Mouse (Mus musculus): ENCODE results near the gene Fignl1. TPM values are rescaled to one million over a fixed set of nuclear protein-coding genes. Genes with fewer than 3 reads are reported as not detected.

Fignl1 gene
- polyA plus RNA-seq, 1 experiment from 2014 or later = 99.1 TPM

GRCm38 (mm10) chr11:11848467-11848866 lies 39.7 kb upstream of the Fignl1 start:
- ATAC-seq (ENCODE audit: low FRiP score) = no peak
- Histone ChIP-seq H3K9me3 (ENCODE audit: control insufficient read depth, low read length) (no peaks in the 10 kb centered on the region), H3K27me3 (ENCODE audit: control insufficient read depth, insufficient read depth, low read length) (no peaks in the 10 kb centered on the region), H3K4me3 (ENCODE audit: low read depth, low read length) (no peak overlapping the region), H3K4me1 (ENCODE audit: control insufficient read depth, insufficient read depth, low read length) (peaks cover 11% of the 10 kb centered on the region), H3K27ac (ENCODE audit: low read depth, low read length) (no peak overlapping the region), H3K36me3 (ENCODE audit: control insufficient read depth, insufficient read depth, low read length) (no peaks in the 10 kb centered on the region), H3K4me2 (no peak overlapping the region), H3K9ac (ENCODE audit: low read length) (no peak overlapping the region)
- WGBS = 92% methylated on average over 4 of the region's 4 CpGs
- DNase-seq (ENCODE audit: low spot score, missing footprints) = no peak

DNA sequence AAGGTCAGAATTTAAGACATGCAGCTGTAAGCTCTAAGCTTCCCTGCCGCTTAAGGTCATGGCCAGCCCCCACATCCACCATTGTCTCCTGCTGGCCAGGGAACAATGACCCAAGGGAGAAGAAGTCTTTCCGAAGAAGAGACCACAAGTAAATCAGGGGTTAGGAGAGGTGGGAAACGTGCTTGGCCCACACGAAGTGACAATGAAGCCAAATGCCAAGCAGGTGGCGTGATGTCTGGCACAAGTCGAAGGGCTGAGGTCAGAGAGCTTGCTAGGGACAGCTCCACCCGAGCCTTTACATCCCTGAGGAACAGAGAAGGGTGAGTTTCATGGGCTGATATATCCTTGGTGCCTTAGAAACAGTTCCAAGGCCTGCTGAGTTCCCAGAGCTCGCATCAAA lies 36.3 kb upstream of the Fignl1 start:
- H3K9me3 ChIP-seq (ENCODE audit: control insufficient read depth, low read length) = no peaks in the 10 kb centered on the region
- H3K27me3 ChIP-seq (ENCODE audit: control insufficient read depth, insufficient read depth, low read length) = no peaks in the 10 kb centered on the region
- peaks cover 9% of the 10 kb centered on the region for H3K4me1 ChIP-seq (ENCODE audit: control insufficient read depth, insufficient read depth, low read length)
- H3K4me2 ChIP-seq = no peak overlapping the region
- 52% methylated on average over 8 of the region's 8 CpGs for WGBS
- H3K27ac ChIP-seq (ENCODE audit: low read depth, low read length) = no peak overlapping the region
- H3K36me3 ChIP-seq (ENCODE audit: control insufficient read depth, insufficient read depth, low read length) = no peaks in the 10 kb centered on the region
- H3K4me3 ChIP-seq (ENCODE audit: low read depth, low read length) = no peak overlapping the region
- peak; percentile 81 for DNase-seq (ENCODE audit: low spot score, missing footprints)
- no peak overlapping the region for H3K9ac ChIP-seq (ENCODE audit: low read length)
- ATAC-seq (ENCODE audit: low FRiP score) = no peak

- no peak overlapping the region for H3K4me3 ChIP-seq (ENCODE audit: low read depth, low read length)
- no peaks in the 10 kb centered on the region for H3K36me3 ChIP-seq (ENCODE audit: control insufficient read depth, insufficient read depth, low read length)
- H3K27ac ChIP-seq (ENCODE audit: low read depth, low read length) = no peak overlapping the region
- 0 out of 2 replicates have a peak overlapping the region, but pooled peaks have one; percentile 6 for H3K9ac ChIP-seq (ENCODE audit: low read length)
- DNase-seq (ENCODE audit: low spot score, missing footprints) (peak; percentile 85), ATAC-seq (ENCODE audit: low FRiP score) (peak; percentile 60)
- H3K4me1 ChIP-seq (ENCODE audit: control insufficient read depth, insufficient read depth, low read length) = peaks cover 9% of the 10 kb centered on the region
- H3K27me3 ChIP-seq (ENCODE audit: control insufficient read depth, insufficient read depth, low read length) = no peaks in the 10 kb centered on the region
- H3K9me3 ChIP-seq (ENCODE audit: control insufficient read depth, low read length) = no peaks in the 10 kb centered on the region
- WGBS = 50% methylated on average over 13 of the region's 13 CpGs
- H3K4me2 ChIP-seq = no peak overlapping the region
Observed at GRCm38 (mm10) chr11:11844367-11844971, 35.7 kb upstream of the Fignl1 start.

GRCm38 (mm10) chr11:11841590-11841989 lies 32.8 kb upstream of the Fignl1 start:
- Histone ChIP-seq H3K4me3 (ENCODE audit: low read depth, low read length) (no peak overlapping the region), H3K27me3 (ENCODE audit: control insufficient read depth, insufficient read depth, low read length) (no peaks in the 10 kb centered on the region), H3K9ac (ENCODE audit: low read length) (no peak overlapping the region), H3K4me2 (no peak overlapping the region), H3K9me3 (ENCODE audit: control insufficient read depth, low read length) (no peaks in the 10 kb centered on the region), H3K4me1 (ENCODE audit: control insufficient read depth, insufficient read depth, low read length) (peaks cover 9% of the 10 kb centered on the region), H3K36me3 (ENCODE audit: control insufficient read depth, insufficient read depth, low read length) (no peaks in the 10 kb centered on the region), H3K27ac (ENCODE audit: low read depth, low read length) (no peak overlapping the region)
- DNase-seq (ENCODE audit: low spot score, missing footprints) (no peak), ATAC-seq (ENCODE audit: low FRiP score) (no peak)
- WGBS = 84% methylated on average over 4 of the region's 4 CpGs

GRCm38 (mm10) chr11:11840746-11841145 lies 32.0 kb upstream of the Fignl1 start:
- Histone ChIP-seq H3K36me3 (ENCODE audit: control insufficient read depth, insufficient read depth, low read length) (no peaks in the 10 kb centered on the region), H3K4me2 (no peak overlapping the region), H3K4me3 (ENCODE audit: low read depth, low read length) (no peak overlapping the region), H3K27me3 (ENCODE audit: control insufficient read depth, insufficient read depth, low read length) (no peaks in the 10 kb centered on the region), H3K27ac (ENCODE audit: low read depth, low read length) (no peak overlapping the region), H3K9ac (ENCODE audit: low read length) (no peak overlapping the region), H3K9me3 (ENCODE audit: control insufficient read depth, low read length) (no peaks in the 10 kb centered on the region), H3K4me1 (ENCODE audit: control insufficient read depth, insufficient read depth, low read length) (peaks cover 14% of the 10 kb centered on the region)
- WGBS = 66% methylated on average over 2 of the region's 2 CpGs
- DNase-seq (ENCODE audit: low spot score, missing footprints) = no peak
- no peak for ATAC-seq (ENCODE audit: low FRiP score)

- Histone ChIP-seq H3K4me3 (ENCODE audit: low read depth, low read length) (no peak overlapping the region), H3K4me1 (ENCODE audit: control insufficient read depth, insufficient read depth, low read length) (peaks cover 11% of the 10 kb centered on the region), H3K4me2 (no peak overlapping the region), H3K9me3 (ENCODE audit: control insufficient read depth, low read length) (no peaks in the 10 kb centered on the region), H3K9ac (ENCODE audit: low read length) (no peak overlapping the region), H3K27me3 (ENCODE audit: control insufficient read depth, insufficient read depth, low read length) (no peaks in the 10 kb centered on the region), H3K27ac (ENCODE audit: low read depth, low read length) (no peak overlapping the region), H3K36me3 (ENCODE audit: control insufficient read depth, insufficient read depth, low read length) (no peaks in the 10 kb centered on the region)
- DNase-seq (ENCODE audit: low spot score, missing footprints) (no peak), ATAC-seq (ENCODE audit: low FRiP score) (no peak)
- 86% methylated on average over 7 of the region's 7 CpGs for WGBS
Observed at GRCm38 (mm10) chr11:11839874-11840273, 31.1 kb upstream of the Fignl1 start.

- H3K9ac ChIP-seq (ENCODE audit: low read length) = no peak overlapping the region; the same call in 1 of the 2 replicates
- ATAC-seq (ENCODE audit: low FRiP score) (no peak), DNase-seq (ENCODE audit: low spot score, missing footprints) (no peak)
- no peak overlapping the region for H3K4me3 ChIP-seq (ENCODE audit: low read depth, low read length)
- no peak overlapping the region for H3K4me2 ChIP-seq
- peaks cover 14% of the 10 kb centered on the region for H3K4me1 ChIP-seq (ENCODE audit: control insufficient read depth, insufficient read depth, low read length)
- H3K9me3 ChIP-seq (ENCODE audit: control insufficient read depth, low read length) = no peaks in the 10 kb centered on the region
- WGBS = 89% methylated on average over 5 of the region's 5 CpGs
- H3K36me3 ChIP-seq (ENCODE audit: control insufficient read depth, insufficient read depth, low read length) = no peaks in the 10 kb centered on the region
- no peaks in the 10 kb centered on the region for H3K27me3 ChIP-seq (ENCODE audit: control insufficient read depth, insufficient read depth, low read length)
- no peak overlapping the region for H3K27ac ChIP-seq (ENCODE audit: low read depth, low read length)
Observed at GRCm38 (mm10) chr11:11837384-11837783, 28.6 kb upstream of the Fignl1 start.

- peaks cover 20% of the 10 kb centered on the region for H3K4me1 ChIP-seq (ENCODE audit: control insufficient read depth, insufficient read depth, low read length)
- 61% methylated on average over 18 of the region's 18 CpGs for WGBS
- no peaks in the 10 kb centered on the region for H3K36me3 ChIP-seq (ENCODE audit: control insufficient read depth, insufficient read depth, low read length)
- ATAC-seq (ENCODE audit: low FRiP score) = peak; percentile 51; the same call in 1 of the 2 replicates
- no peaks in the 10 kb centered on the region for H3K9me3 ChIP-seq (ENCODE audit: control insufficient read depth, low read length)
- DNase-seq (ENCODE audit: low spot score, missing footprints) = peak; percentile 85
- no peak overlapping the region; the same call in 1 of the 2 replicates for H3K4me2 ChIP-seq
- H3K4me3 ChIP-seq (ENCODE audit: low read depth, low read length) = no peak overlapping the region
- H3K27me3 ChIP-seq (ENCODE audit: control insufficient read depth, insufficient read depth, low read length) = no peaks in the 10 kb centered on the region
- H3K27ac ChIP-seq (ENCODE audit: low read depth, low read length) = peak overlapping the region; percentile 2; the same call in 1 of the 2 replicates
- H3K9ac ChIP-seq (ENCODE audit: low read length) = 0 out of 2 replicates have a peak overlapping the region, but pooled peaks have one; percentile 27
Observed at GRCm38 (mm10) chr11:11836713-11837370, 28.1 kb upstream of the Fignl1 start.

- H3K27ac ChIP-seq (ENCODE audit: low read depth, low read length) = peak overlapping the region; percentile 2; the same call in 1 of the 2 replicates
- H3K4me2 ChIP-seq = no peak overlapping the region
- peak; percentile 91 for DNase-seq (ENCODE audit: low spot score, missing footprints)
- no peak for ATAC-seq (ENCODE audit: low FRiP score)
- H3K27me3 ChIP-seq (ENCODE audit: control insufficient read depth, insufficient read depth, low read length) = no peaks in the 10 kb centered on the region
- H3K36me3 ChIP-seq (ENCODE audit: control insufficient read depth, insufficient read depth, low read length) = no peaks in the 10 kb centered on the region
- no peak overlapping the region for H3K4me3 ChIP-seq (ENCODE audit: low read depth, low read length)
- H3K9me3 ChIP-seq (ENCODE audit: control insufficient read depth, low read length) = no peaks in the 10 kb centered on the region
- whole genome bisulfite sequencing = 52% methylated on average over 8 of the region's 8 CpGs
- no peak overlapping the region for H3K9ac ChIP-seq (ENCODE audit: low read length)
- peaks cover 24% of the 10 kb centered on the region for H3K4me1 ChIP-seq (ENCODE audit: control insufficient read depth, insufficient read depth, low read length)
Observed at GRCm38 (mm10) chr11:11836262-11836661, 27.5 kb upstream of the Fignl1 start.

All from midbrain, embryonic 11.5 days (tissue).